Mouse (Mus musculus): Measurements from ENCODE around the gene Gtf2i. TPM values are rescaled to one million over a fixed set of nuclear protein-coding genes. Genes with fewer than 3 reads are reported as not detected.

Gtf2i gene
- polyA plus RNA-seq, 1 experiment: 131 TPM

GRCm38 (mm10) chr5:134232111-134232510 lies 82.4 kb downstream of the Gtf2i start:
- TF ChIP-seq POLR2A (IDR thresholded peaks at IDR 0.05; ENCODE audit: control insufficient read depth, extremely low read depth, insufficient read depth, low read length, poor library complexity) (no peak), CTCF (IDR thresholded peaks at IDR 0.05; ENCODE audit: borderline replicate concordance, control insufficient read depth, extremely low read depth, insufficient read depth, low read length, poor library complexity) (no peak)
- Histone ChIP-seq H3K4me1 (replicated peaks; ENCODE audit: control insufficient read depth, insufficient read depth, low read length) (peaks cover 76% of the 10 kb centered on the region), H3K27ac (ENCODE audit: control insufficient read depth, insufficient read depth, low read length) (peak overlapping the region; percentile 88), H3K4me3 (ENCODE audit: control insufficient read depth, insufficient read depth, low read length) (no peak overlapping the region), H3K27me3 (ENCODE audit: control insufficient read depth, insufficient read depth, low read length) (no peaks in the 10 kb centered on the region), H3K36me3 (ENCODE audit: control insufficient read depth, insufficient read depth, low read length) (no peaks in the 10 kb centered on the region)
- WGBS: 22% methylated on average over 6 of the region's 6 CpGs
- DNase-seq: peak; percentile 52

GRCm38 (mm10) chr5:134231376-134231775 lies 83.2 kb downstream of the Gtf2i start:
- Histone ChIP-seq H3K36me3 (ENCODE audit: control insufficient read depth, insufficient read depth, low read length) (no peaks in the 10 kb centered on the region), H3K4me1 (replicated peaks; ENCODE audit: control insufficient read depth, insufficient read depth, low read length) (peaks cover 76% of the 10 kb centered on the region), H3K4me3 (ENCODE audit: control insufficient read depth, insufficient read depth, low read length) (no peak overlapping the region), H3K27me3 (ENCODE audit: control insufficient read depth, insufficient read depth, low read length) (no peaks in the 10 kb centered on the region), H3K27ac (ENCODE audit: control insufficient read depth, insufficient read depth, low read length) (peak overlapping the region; percentile 88; the same call in 1 of the 2 replicates)
- no peak for DNase-seq
- TF ChIP-seq CTCF (IDR thresholded peaks at IDR 0.05; ENCODE audit: borderline replicate concordance, control insufficient read depth, extremely low read depth, insufficient read depth, low read length, poor library complexity): no peak
- no peak for TF ChIP-seq POLR2A (IDR thresholded peaks at IDR 0.05; ENCODE audit: control insufficient read depth, extremely low read depth, insufficient read depth, low read length, poor library complexity)
- WGBS: 77% methylated on average over 5 of the region's 5 CpGs

GRCm38 (mm10) chr5:134229391-134229790 lies 85.2 kb downstream of the Gtf2i start, which contains the start of gene Ncf1:
Ncf1 (minus strand) TSS chr5:134229625.
- Histone ChIP-seq H3K27ac (ENCODE audit: control insufficient read depth, insufficient read depth, low read length) (peak within 1 kb of the TSS; percentile 73), H3K27me3 (ENCODE audit: control insufficient read depth, insufficient read depth, low read length) (no peaks in the 10 kb centered on the region), H3K4me3 (ENCODE audit: control insufficient read depth, insufficient read depth, low read length) (no peak within 1 kb of the TSS; the same call in none of the 2 replicates), H3K36me3 (ENCODE audit: control insufficient read depth, insufficient read depth, low read length) (no peaks in the 10 kb centered on the region), H3K4me1 (replicated peaks; ENCODE audit: control insufficient read depth, insufficient read depth, low read length) (peaks cover 70% of the 10 kb centered on the region)
- TF ChIP-seq POLR2A (IDR thresholded peaks at IDR 0.05; ENCODE audit: control insufficient read depth, extremely low read depth, insufficient read depth, low read length, poor library complexity) (no peak), CTCF (IDR thresholded peaks at IDR 0.05; ENCODE audit: borderline replicate concordance, control insufficient read depth, extremely low read depth, insufficient read depth, low read length, poor library complexity) (no peak)
- WGBS: 60% methylated on average over 7 of the region's 7 CpGs
- no peak for DNase-seq

- TF ChIP-seq CTCF (IDR thresholded peaks at IDR 0.05; ENCODE audit: borderline replicate concordance, control insufficient read depth, extremely low read depth, insufficient read depth, low read length, poor library complexity) (no peak), POLR2A (IDR thresholded peaks at IDR 0.05; ENCODE audit: control insufficient read depth, extremely low read depth, insufficient read depth, low read length, poor library complexity) (no peak)
- Histone ChIP-seq H3K4me3 (ENCODE audit: control insufficient read depth, insufficient read depth, low read length) (no peak overlapping the region), H3K27ac (ENCODE audit: control insufficient read depth, insufficient read depth, low read length) (peak overlapping the region; percentile 19; the same call in 1 of the 2 replicates), H3K36me3 (ENCODE audit: control insufficient read depth, insufficient read depth, low read length) (no peaks in the 10 kb centered on the region), H3K27me3 (ENCODE audit: control insufficient read depth, insufficient read depth, low read length) (no peaks in the 10 kb centered on the region), H3K4me1 (replicated peaks; ENCODE audit: control insufficient read depth, insufficient read depth, low read length) (peaks cover 60% of the 10 kb centered on the region)
- no peak for DNase-seq
- WGBS: 67% methylated on average over 6 of the region's 6 CpGs
These were observed 86.3 kb downstream of the Gtf2i start for GRCm38 (mm10) chr5:134228249-134228638.

- TF ChIP-seq CTCF (IDR thresholded peaks at IDR 0.05; ENCODE audit: borderline replicate concordance, control insufficient read depth, extremely low read depth, insufficient read depth, low read length, poor library complexity) (no peak), POLR2A (IDR thresholded peaks at IDR 0.05; ENCODE audit: control insufficient read depth, extremely low read depth, insufficient read depth, low read length, poor library complexity) (no peak)
- H3K36me3 ChIP-seq (ENCODE audit: control insufficient read depth, insufficient read depth, low read length): no peaks in the 10 kb centered on the region
- H3K27ac ChIP-seq (ENCODE audit: control insufficient read depth, insufficient read depth, low read length): peak overlapping the region; percentile 19; the same call in 1 of the 2 replicates
- 28% methylated on average over 11 of the region's 11 CpGs for WGBS
- peak; percentile 62 for DNase-seq
- no peaks in the 10 kb centered on the region for H3K27me3 ChIP-seq (ENCODE audit: control insufficient read depth, insufficient read depth, low read length)
- H3K4me1 ChIP-seq (replicated peaks; ENCODE audit: control insufficient read depth, insufficient read depth, low read length): peaks cover 56% of the 10 kb centered on the region
- no peak overlapping the region for H3K4me3 ChIP-seq (ENCODE audit: control insufficient read depth, insufficient read depth, low read length)
These were observed 86.8 kb downstream of the Gtf2i start for GRCm38 (mm10) chr5:134227574-134228248.

- Histone ChIP-seq H3K27me3 (ENCODE audit: control insufficient read depth, insufficient read depth, low read length) (no peaks in the 10 kb centered on the region), H3K27ac (ENCODE audit: control insufficient read depth, insufficient read depth, low read length) (no peak overlapping the region; the same call in 1 of the 2 replicates), H3K4me3 (ENCODE audit: control insufficient read depth, insufficient read depth, low read length) (no peak overlapping the region), H3K4me1 (replicated peaks; ENCODE audit: control insufficient read depth, insufficient read depth, low read length) (peaks cover 53% of the 10 kb centered on the region), H3K36me3 (ENCODE audit: control insufficient read depth, insufficient read depth, low read length) (no peaks in the 10 kb centered on the region)
- no peak for TF ChIP-seq CTCF (IDR thresholded peaks at IDR 0.05; ENCODE audit: borderline replicate concordance, control insufficient read depth, extremely low read depth, insufficient read depth, low read length, poor library complexity)
- TF ChIP-seq POLR2A (IDR thresholded peaks at IDR 0.05; ENCODE audit: control insufficient read depth, extremely low read depth, insufficient read depth, low read length, poor library complexity): no peak
- DNase-seq: no peak
- 81% methylated on average over 12 of the region's 12 CpGs for WGBS
These were observed 87.6 kb downstream of the Gtf2i start for GRCm38 (mm10) chr5:134226946-134227345.
